Mouse (Mus musculus) T-cell, adult 66 days (primary cell): Measurements from ENCODE around the gene Cdc34. TPM values are rescaled to one million over a fixed set of nuclear protein-coding genes. Genes with fewer than 3 reads are reported as not detected.

Source experiments
- total RNA-seq, 2 experiments: library from RNA; stranded (reverse); gene quantifications; 3 replicates in 1 of 2; 4 replicates in 1 of 2; pipeline ENCODE4 v1.2.4; 2023

The Cdc34 gene
- 10 to 100 TPM; 78.2 to 86.5 TPM for total RNA-seq

GRCm38 (mm10) chr10:79681591-79682245, at the start of gene Cdc34:
TSS of gene Cdc34 (plus strand) at chr10:79682195.

GRCm38 (mm10) chr10:79637128-79638110, 44.6 kb upstream of the Cdc34 start, which contains the start of gene Shc2:
TSS of gene Shc2 (minus strand) at chr10:79637918.

GRCm38 (mm10) chr10:79645711-79646110, 36.3 kb upstream of the Cdc34 start, which contains the start of gene Odf3l2:
TSS of gene Odf3l2 (minus strand) at chr10:79645738.

GRCm38 (mm10) chr10:79664131-79664665, 17.8 kb upstream of the Cdc34 start, which contains the start of gene Madcam1:
TSS of gene Madcam1 (plus strand) at chr10:79664559.

DNA sequence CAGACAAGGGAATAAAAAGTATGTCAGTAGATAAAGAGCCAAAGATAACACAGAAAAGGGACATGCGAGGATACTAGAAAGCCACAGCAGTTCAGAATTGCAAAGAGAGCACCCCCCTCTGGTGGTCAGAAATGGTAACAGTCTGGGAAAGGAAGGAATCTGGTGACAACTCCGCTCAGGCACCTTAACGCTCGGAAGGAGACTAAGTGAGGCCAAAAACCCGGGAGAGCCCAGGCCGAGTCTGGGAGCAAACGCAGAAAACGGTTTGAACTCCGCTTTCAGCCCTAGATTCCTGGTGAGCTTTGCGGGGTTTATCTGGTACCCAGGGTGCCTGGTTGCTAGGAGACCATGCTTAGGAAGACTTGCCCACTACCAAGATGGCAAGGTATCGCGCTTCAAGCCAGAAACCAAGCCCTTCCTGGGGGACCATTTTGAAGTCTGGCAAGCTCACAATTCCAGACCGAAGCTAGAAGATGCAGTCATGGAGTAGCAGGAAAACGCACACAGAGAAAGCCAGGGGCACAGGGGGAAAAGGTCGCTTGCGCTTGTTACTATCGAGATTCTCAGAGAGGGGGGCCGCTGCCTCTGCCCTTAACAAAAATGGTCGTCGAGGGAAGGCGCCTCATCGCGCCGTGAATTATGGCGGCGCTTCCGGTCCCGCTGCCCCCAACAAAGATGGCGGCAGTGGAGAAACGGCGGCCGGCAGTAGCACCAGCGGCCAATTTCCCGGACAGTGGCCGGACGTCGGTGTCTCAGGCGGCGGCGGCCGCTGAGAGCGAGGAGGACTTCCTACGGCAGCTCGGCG, 13.0 kb upstream of the Cdc34 start, which contains the start of gene Tpgs1:
TSS of gene Tpgs1 (plus strand) at position 599 of the 805 bp plus-strand sequence.

DNA sequence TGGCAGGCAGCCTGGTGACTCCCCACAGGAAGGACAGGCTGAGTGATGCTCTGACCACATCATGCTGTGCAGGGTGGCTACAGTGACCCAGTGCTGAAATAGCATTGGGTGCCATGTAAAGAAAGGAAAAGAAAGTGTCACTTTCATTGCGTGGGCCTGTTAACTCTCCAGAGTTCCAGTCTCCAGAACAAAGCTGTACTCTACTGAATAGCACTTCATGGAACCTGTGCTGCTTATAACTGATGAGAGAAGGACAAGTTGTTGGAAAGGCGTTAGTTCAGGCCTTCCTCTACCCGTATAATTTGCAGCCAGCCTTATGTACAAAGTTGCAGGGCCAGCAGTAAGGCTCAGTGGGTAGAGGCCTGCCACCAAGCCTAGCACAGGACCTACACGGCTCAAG, 6.7 kb downstream of the Cdc34 start, which contains the start of gene Gzmm:
TSS of gene Gzmm (plus strand) at position 301 of the 400 bp plus-strand sequence.

GRCm38 (mm10) chr10:79704065-79704969, 22.3 kb downstream of the Cdc34 start, which contains the start of gene Bsg:
TSS of gene Bsg (plus strand) at chr10:79704491.

DNA sequence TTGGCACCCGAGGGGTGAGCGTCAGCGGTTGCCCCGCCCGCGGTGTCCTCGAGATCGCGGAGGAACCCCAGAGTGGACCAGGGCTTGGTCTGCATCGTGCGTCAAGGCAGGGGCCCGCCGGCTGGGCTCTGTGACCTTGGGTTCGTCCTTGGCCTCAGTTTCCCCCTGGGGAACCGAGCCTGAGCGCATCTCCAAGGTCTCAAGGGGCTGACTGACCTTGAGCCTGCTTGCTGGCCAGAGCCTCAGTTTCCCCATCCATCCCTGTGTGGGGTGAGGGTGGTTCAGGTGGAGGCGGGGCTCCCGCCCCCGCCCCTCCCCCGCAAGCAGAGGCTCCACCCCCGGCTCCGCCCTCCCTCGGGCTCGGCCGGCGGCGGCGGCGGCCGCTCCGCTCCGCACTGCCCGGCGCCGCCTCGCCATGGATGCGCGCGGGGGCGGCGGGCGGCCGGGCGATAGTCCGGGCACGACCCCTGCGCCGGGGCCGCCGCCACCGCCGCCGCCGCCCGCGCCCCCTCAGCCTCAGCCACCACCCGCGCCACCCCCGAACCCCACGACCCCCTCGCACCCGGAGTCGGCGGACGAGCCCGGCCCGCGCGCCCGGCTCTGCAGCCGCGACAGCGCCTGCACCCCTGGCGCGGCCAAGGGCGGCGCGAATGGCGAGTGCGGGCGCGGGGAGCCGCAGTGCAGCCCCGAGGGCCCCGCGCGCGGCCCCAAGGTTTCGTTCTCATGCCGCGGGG, 34.4 kb downstream of the Cdc34 start, which contains the start of gene Hcn2:
TSS of gene Hcn2 (plus strand) at position 381 of the 734 bp plus-strand sequence.

Other genes with a start within 250 kb of the Cdc34 start
- gene Vmn2r83, start 213.5 kb upstream of the Cdc34 start, total RNA-seq, result not detected
- 1 to 10 TPM; 1.0 to 1.4 TPM for gene Plpp2, start 148.4 kb upstream of the Cdc34 start, total RNA-seq
- gene Mier2, start 127.0 kb upstream of the Cdc34 start, total RNA-seq, result 10 to 100 TPM; 45.2 to 56.8 TPM
- not detected for gene Theg, start 94.9 kb upstream of the Cdc34 start, total RNA-seq
- not detected for gene C2cd4c, start 68.2 kb upstream of the Cdc34 start, total RNA-seq
- not detected for gene Shc2, start 44.3 kb upstream of the Cdc34 start, total RNA-seq
- gene Odf3l2, start 36.5 kb upstream of the Cdc34 start, total RNA-seq, result not detected
- not detected for gene Madcam1, start 17.6 kb upstream of the Cdc34 start, total RNA-seq
- gene Tpgs1, start 12.8 kb upstream of the Cdc34 start, total RNA-seq, result 10 to 100 TPM; 23.9 to 26.9 TPM
- 10 to 100 TPM; 16.9 to 17.0 TPM for gene Gzmm, start 6.8 kb downstream of the Cdc34 start, total RNA-seq
- gene Bsg, start 22.3 kb downstream of the Cdc34 start, total RNA-seq, result 100 to 1,000 TPM; 103 to 115 TPM
- gene Hcn2, start 34.4 kb downstream of the Cdc34 start, total RNA-seq, result under 1 TPM; 0.18 to 0.23 TPM
- 10 to 100 TPM; 59.1 to 62.3 TPM for gene Polrmt, start 64.4 kb downstream of the Cdc34 start, total RNA-seq
- gene Fgf22, start 72.9 kb downstream of the Cdc34 start, total RNA-seq, result not detected
- gene Rnf126, start 84.8 kb downstream of the Cdc34 start, total RNA-seq, result 10 to 100 TPM; 63.3 to 64.6 TPM
- 1 to 10 TPM in 1 of 2 experiments, under 1 TPM in 1; 0.56 to 1.4 TPM for gene Fstl3, start 95.1 kb downstream of the Cdc34 start, total RNA-seq
- not detected for gene Prss57, start 108.8 kb downstream of the Cdc34 start, total RNA-seq
- 1 to 10 TPM; 3.0 to 4.1 TPM for gene Palm, start 111.4 kb downstream of the Cdc34 start, total RNA-seq
- not detected for gene Misp, start 138.8 kb downstream of the Cdc34 start, total RNA-seq
- gene Ptbp1, start 172.2 kb downstream of the Cdc34 start, total RNA-seq, result 100 to 1,000 TPM; 649 to 687 TPM
- not detected for gene Prtn3, start 192.3 kb downstream of the Cdc34 start, total RNA-seq
- gene Plppr3, start 192.4 kb downstream of the Cdc34 start, total RNA-seq, result not detected
- under 1 TPM in 1 of 2 experiments, not detected in 1; 0.58 TPM for gene Elane, start 204.1 kb downstream of the Cdc34 start, total RNA-seq
- not detected for gene Cfd, start 208.7 kb downstream of the Cdc34 start, total RNA-seq
- gene Med16, start 226.7 kb downstream of the Cdc34 start, total RNA-seq, result 10 to 100 TPM; 62.1 to 71.7 TPM
- not detected for gene Gm26602, start 228.7 kb downstream of the Cdc34 start, total RNA-seq
- 1 to 10 TPM in 1 of 2 experiments, under 1 TPM in 1; 0.98 to 1.2 TPM for gene Kiss1r, start 234.8 kb downstream of the Cdc34 start, total RNA-seq
- 100 to 1,000 TPM in 1 of 2 experiments, 10 to 100 TPM in 1; 99.7 to 103 TPM for gene R3hdm4, start 239.0 kb downstream of the Cdc34 start, total RNA-seq
- gene Arid3a, start 244.8 kb downstream of the Cdc34 start, total RNA-seq, result 10 to 100 TPM in 1 of 2 experiments, 1 to 10 TPM in 1; 9.3 to 12.5 TPM